Mouse (Mus musculus) ES-E14 (cell line): ENCODE results near the gene Prkch. TPM values are rescaled to one million over a fixed set of nuclear protein-coding genes. Genes with fewer than 3 reads are reported as not detected.

Source experiments
- DNase-seq: peaks from one replicate; pipeline ENCODE4 v3.0.0-alpha.2; 2013; ENCODE audit warnings: low read depth, low spot score
- H3K27ac ChIP-seq: 2 replicates; pipeline ENCODE4 v1.5.1; 2012; ENCODE audit warnings: low read depth, mild to moderate bottlenecking, low read length, moderate library complexity, mixed read lengths; ENCODE audit not compliant: poor library complexity, insufficient read depth, severe bottlenecking
- H3K36me3 ChIP-seq: 2 replicates; pipeline ENCODE4 v1.6.1; 2012; ENCODE audit warnings: mild to moderate bottlenecking, low read length, moderate library complexity, mixed read lengths; ENCODE audit not compliant: control insufficient read depth, poor library complexity, insufficient read depth, severe bottlenecking
- H3K4me1 ChIP-seq, 2 experiments: fragments of 150-350 bp in 1 of 2; sonication (generic) in 1 of 2; 2 replicates each; pipeline ENCODE4 v1.6.1; 2012; ENCODE audit warnings: low read length in 2 of 2, mild to moderate bottlenecking in 1 of 2, mixed read lengths in 1 of 2; ENCODE audit not compliant: control insufficient read depth in 2 of 2, insufficient read depth in 2 of 2, poor library complexity in 1 of 2
- H3K4me3 ChIP-seq, 2 experiments: fragments of 150-350 bp in 1 of 2; sonication (generic) in 1 of 2; 2 replicates each; pipeline ENCODE4 v1.5.1; 2012; ENCODE audit warnings: low read length in 2 of 2, low read depth in 1 of 2, mild to moderate bottlenecking in 1 of 2, mixed read lengths in 1 of 2; ENCODE audit not compliant: insufficient read depth in 1 of 2, poor library complexity in 1 of 2, severe bottlenecking in 1 of 2
- H3K9ac ChIP-seq: 2 replicates; pipeline ENCODE4 v1.6.1; 2012; ENCODE audit warnings: low read depth, mild to moderate bottlenecking, low read length, mixed read lengths; ENCODE audit not compliant: poor library complexity, insufficient read depth, severe bottlenecking
- H3K9me3 ChIP-seq: fragments of 150-350 bp; sonication (generic); 2 replicates; pipeline ENCODE4 v1.6.1; 2012; ENCODE audit warnings: low read depth, mild to moderate bottlenecking, low read length; ENCODE audit not compliant: control insufficient read depth, insufficient read depth
- CHD2 ChIP-seq: IDR thresholded peaks from 2 replicates; pipeline ENCODE4 v1.6.1; 2014; ENCODE audit warnings: mild to moderate bottlenecking, low read depth, low read length, inconsistent platforms
- HCFC1 ChIP-seq: IDR thresholded peaks from 2 replicates; pipeline ENCODE4 v1.6.1; 2012; ENCODE audit warnings: low read length, inconsistent platforms, borderline replicate concordance; ENCODE audit not compliant: insufficient read depth
- MAFK ChIP-seq: IDR thresholded peaks from 2 replicates; pipeline ENCODE4 v1.6.1; 2014; ENCODE audit warnings: mild to moderate bottlenecking, low read depth, low read length, inconsistent platforms; ENCODE audit not compliant: insufficient read depth
- ZC3H11A ChIP-seq: IDR thresholded peaks from 2 replicates; pipeline ENCODE4 v1.6.1; 2012; ENCODE audit warnings: low read depth, mild to moderate bottlenecking, inconsistent platforms, low read length, borderline replicate concordance
- ZNF384 ChIP-seq: IDR thresholded peaks from 2 replicates; pipeline ENCODE4 v1.6.1; 2012; ENCODE audit warnings: low read depth, low read length, inconsistent platforms
- in situ Hi-C, 2 experiments: fragments of 600-800 bp; cut with MboI; formaldehyde crosslinking; loops; one replicate each; pipeline ENCODE4 v1.15.1; 2025; ENCODE audit warnings: low sequenced_read_pairs in 2 of 2, inconsistent platforms in 1 of 2; ENCODE audit not compliant: unreplicated experiment in 2 of 2
- total RNA-seq: library from RNA; depleted of rRNA; stranded (reverse); fragments of 300-350 nt; gene quantifications from 2 replicates; pipeline ENCODE4 v1.2.3, GENCODE M21; 2012

Gene Prkch
- total RNA-seq, 1 experiment = 2.8 TPM

GRCm38 (mm10) chr12:73799671-73800070 lies 215.1 kb downstream of the Prkch start:
- H3K4me1 ChIP-seq = no peaks in the 10 kb centered on the region
- no peak overlapping the region for H3K9ac ChIP-seq
- H3K9me3 ChIP-seq = no peaks in the 10 kb centered on the region
- in situ Hi-C loops = no loop called here
- H3K36me3 ChIP-seq = no peaks in the 10 kb centered on the region
- TF ChIP-seq CHD2 = no peak
- no peak for TF ChIP-seq ZNF384
- no peak for TF ChIP-seq MAFK
- no peak for TF ChIP-seq HCFC1
- TF ChIP-seq ZC3H11A = no peak
- no peak overlapping the region for H3K4me3 ChIP-seq
- DNase-seq = no peak
- no peak overlapping the region for H3K27ac ChIP-seq

DNA sequence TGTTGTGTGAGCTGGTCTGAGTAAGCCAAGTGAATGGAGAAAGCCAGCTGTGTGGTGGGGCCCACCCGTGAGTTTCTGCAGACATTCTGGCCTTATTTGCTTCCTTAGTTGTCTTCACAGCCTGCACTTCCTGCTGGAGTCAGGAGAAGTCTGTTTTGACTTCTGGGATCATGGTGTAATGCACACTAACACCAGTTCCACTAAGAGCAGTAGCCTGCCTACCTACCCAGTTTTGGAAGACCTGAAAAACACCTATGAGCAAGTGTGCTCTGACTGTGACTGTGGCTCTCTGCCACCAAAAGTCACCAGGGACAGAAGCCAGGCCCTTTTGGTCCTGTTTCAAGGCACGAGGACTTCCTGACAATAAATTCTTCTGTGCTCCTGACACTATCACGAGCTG lies 216.3 kb downstream of the Prkch start:
- no peaks in the 10 kb centered on the region for H3K9me3 ChIP-seq
- H3K4me3 ChIP-seq = no peak overlapping the region
- no peak overlapping the region for H3K27ac ChIP-seq
- no peak for DNase-seq
- TF ChIP-seq MAFK = no peak
- TF ChIP-seq HCFC1 = no peak
- TF ChIP-seq ZC3H11A = no peak
- H3K9ac ChIP-seq = no peak overlapping the region
- in situ Hi-C loops = no loop called here
- no peaks in the 10 kb centered on the region for H3K4me1 ChIP-seq
- no peaks in the 10 kb centered on the region for H3K36me3 ChIP-seq

- Histone ChIP-seq H3K4me3 (no peak overlapping the region), H3K9me3 (no peaks in the 10 kb centered on the region), H3K9ac (no peak overlapping the region), H3K4me1 (no peaks in the 10 kb centered on the region), H3K36me3 (no peaks in the 10 kb centered on the region), H3K27ac (no peak overlapping the region)
- in situ Hi-C loops = no loop called here
- TF ChIP-seq ZC3H11A = no peak
- TF ChIP-seq HCFC1 = no peak
- TF ChIP-seq CHD2 = no peak
- TF ChIP-seq MAFK = no peak
- TF ChIP-seq ZNF384 = no peak
- DNase-seq = no peak
Observed at GRCm38 (mm10) chr12:73801845-73802244, 217.2 kb downstream of the Prkch start.

GRCm38 (mm10) chr12:73802379-73803057 lies 217.9 kb downstream of the Prkch start:
- in situ Hi-C loops = no loop called here
- TF ChIP-seq HCFC1 (no peak), MAFK (no peak), CHD2 (no peak), ZNF384 (no peak), ZC3H11A (no peak)
- Histone ChIP-seq H3K4me3 (no peak overlapping the region), H3K27ac (no peak overlapping the region), H3K9me3 (no peaks in the 10 kb centered on the region), H3K9ac (no peak overlapping the region), H3K4me1 (no peaks in the 10 kb centered on the region), H3K36me3 (no peaks in the 10 kb centered on the region)
- DNase-seq = no peak

DNA sequence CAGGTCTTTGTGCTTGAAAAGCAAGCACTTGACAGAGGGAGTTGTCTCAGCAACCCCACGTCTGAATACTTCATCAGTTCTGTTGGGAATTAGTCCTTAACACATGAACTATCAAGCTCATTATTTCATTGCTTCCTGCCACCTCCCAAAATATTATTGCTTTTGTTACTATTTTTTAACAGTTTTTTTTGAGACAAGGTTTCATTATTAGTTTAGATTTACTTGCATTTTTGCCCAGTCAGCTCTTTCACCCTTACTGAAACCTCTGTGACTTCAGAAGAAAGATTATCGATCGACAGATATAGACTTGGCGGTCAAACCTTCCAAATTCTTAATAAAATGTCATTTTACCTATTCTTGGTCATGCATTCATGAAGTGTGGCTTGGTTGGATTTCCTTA lies 219.3 kb downstream of the Prkch start:
- Histone ChIP-seq H3K9me3 (no peaks in the 10 kb centered on the region), H3K27ac (no peak overlapping the region), H3K36me3 (no peaks in the 10 kb centered on the region), H3K4me3 (no peak overlapping the region), H3K9ac (no peak overlapping the region), H3K4me1 (no peaks in the 10 kb centered on the region)
- TF ChIP-seq CHD2 (no peak), MAFK (peak; percentile 69; the same call in 1 of the 2 replicates)
- in situ Hi-C loops = no loop called here
- DNase-seq = no peak
